Mouse (Mus musculus): ENCODE data around the gene Slc6a16. TPM values are rescaled to one million over a fixed set of nuclear protein-coding genes. Genes with fewer than 3 reads are reported as not detected.
"Not testable (repeated sequence)": the region's sequence is repeated elsewhere in the genome, so short reads cannot be mapped to it uniquely, and the experiment has no call there.

The Slc6a16 gene
- polyA plus RNA-seq, 1 experiment from 2014 or later = 0.09 TPM

GRCm38 (mm10) chr7:45235656-45236180 is 5.2 kb upstream of the Slc6a16 start:
- WGBS = 30% methylated on average over 17 of the region's 17 CpGs
- 0 out of 2 replicates have a peak overlapping the region, but pooled peaks have one; percentile 8 for H3K4me3 ChIP-seq (ENCODE audit: low read depth, low read length)

GRCm38 (mm10) chr7:45237747-45238699 is 2.9 kb upstream of the Slc6a16 start:
- Histone ChIP-seq H3K9ac (ENCODE audit: low read length) (no peak overlapping the region), H3K4me3 (ENCODE audit: low read depth, low read length) (no peak overlapping the region), H3K9me3 (replicated peaks; ENCODE audit: control insufficient read depth, low read length) (no peaks in the 10 kb centered on the region), H3K4me1 (ENCODE audit: control insufficient read depth, insufficient read depth, low read length) (peaks cover 22% of the 10 kb centered on the region), H3K36me3 (ENCODE audit: control insufficient read depth, insufficient read depth, low read length) (peaks cover 5% of the 10 kb centered on the region), H3K27ac (ENCODE audit: low read depth, low read length) (no peak overlapping the region), H3K4me2 (ENCODE audit: low read length) (no peak overlapping the region), H3K27me3 (replicated peaks; ENCODE audit: control insufficient read depth, insufficient read depth, low read length) (0 out of 2 replicates have a peak, but pooled peaks cover 12% of the 10 kb centered on the region)
- DNase-seq (ENCODE audit: low spot score) (no peak), ATAC-seq (no peak)
- WGBS = 75% methylated on average over 17 of the region's 17 CpGs

More at GRCm38 (mm10) chr7:45235656-45236180, 5.2 kb upstream of the Slc6a16 start:
- 0 out of 2 replicates have a peak overlapping the region, but pooled peaks have one; percentile 36 for H3K9ac ChIP-seq (ENCODE audit: low read length)
- H3K27ac ChIP-seq (ENCODE audit: low read depth, low read length) = 0 out of 2 replicates have a peak overlapping the region, but pooled peaks have one; percentile 15
- H3K4me1 ChIP-seq (ENCODE audit: control insufficient read depth, insufficient read depth, low read length) = peaks cover 17% of the 10 kb centered on the region
- no peak for ATAC-seq
- DNase-seq (ENCODE audit: low spot score) = no peak
- 0 out of 2 replicates have a peak, but pooled peaks cover 12% of the 10 kb centered on the region for H3K27me3 ChIP-seq (replicated peaks; ENCODE audit: control insufficient read depth, insufficient read depth, low read length)
- H3K4me2 ChIP-seq (ENCODE audit: low read length) = peak overlapping the region; percentile 31
- H3K36me3 ChIP-seq (ENCODE audit: control insufficient read depth, insufficient read depth, low read length) = peaks cover 27% of the 10 kb centered on the region
- H3K9me3 ChIP-seq (replicated peaks; ENCODE audit: control insufficient read depth, low read length) = no peaks in the 10 kb centered on the region

GRCm38 (mm10) chr7:45238723-45239496 is 2.0 kb upstream of the Slc6a16 start, which contains the start of gene Cd37:
Gene Cd37, minus strand, starts transcription at chr7:45239115.
- H3K27ac ChIP-seq (ENCODE audit: low read depth, low read length) = no peak within 1 kb of the TSS
- DNase-seq (ENCODE audit: low spot score) = no peak
- peaks cover 3% of the 10 kb centered on the region; the same call in 1 of the 2 replicates for H3K36me3 ChIP-seq (ENCODE audit: control insufficient read depth, insufficient read depth, low read length)
- peaks cover 20% of the 10 kb centered on the region for H3K4me1 ChIP-seq (ENCODE audit: control insufficient read depth, insufficient read depth, low read length)
- no peaks in the 10 kb centered on the region for H3K9me3 ChIP-seq (replicated peaks; ENCODE audit: control insufficient read depth, low read length)
- 42% methylated on average over 20 of the region's 20 CpGs for WGBS
- H3K4me3 ChIP-seq (ENCODE audit: low read depth, low read length) = no peak within 1 kb of the TSS
- 0 out of 2 replicates have a peak, but pooled peaks cover 12% of the 10 kb centered on the region for H3K27me3 ChIP-seq (replicated peaks; ENCODE audit: control insufficient read depth, insufficient read depth, low read length)
- no peak for ATAC-seq
- no peak within 1 kb of the TSS for H3K9ac ChIP-seq (ENCODE audit: low read length)
- H3K4me2 ChIP-seq (ENCODE audit: low read length) = no peak within 1 kb of the TSS

- H3K4me3 ChIP-seq (ENCODE audit: low read depth, low read length) = no peak overlapping the region
- 64% methylated on average over 7 of the region's 7 CpGs for WGBS
- ATAC-seq = no peak
- no peaks in the 10 kb centered on the region for H3K9me3 ChIP-seq (replicated peaks; ENCODE audit: control insufficient read depth, low read length)
- no peak overlapping the region for H3K4me2 ChIP-seq (ENCODE audit: low read length)
- H3K27ac ChIP-seq (ENCODE audit: low read depth, low read length) = no peak overlapping the region
- no peaks in the 10 kb centered on the region for H3K36me3 ChIP-seq (ENCODE audit: control insufficient read depth, insufficient read depth, low read length)
- DNase-seq (ENCODE audit: low spot score) = no peak
- H3K4me1 ChIP-seq (ENCODE audit: control insufficient read depth, insufficient read depth, low read length) = peaks cover 9% of the 10 kb centered on the region
- no peak overlapping the region for H3K9ac ChIP-seq (ENCODE audit: low read length)
- H3K27me3 ChIP-seq (replicated peaks; ENCODE audit: control insufficient read depth, insufficient read depth, low read length) = 0 out of 2 replicates have a peak, but pooled peaks cover 12% of the 10 kb centered on the region
Measured at GRCm38 (mm10) chr7:45240109-45240508, 776 bp upstream of the Slc6a16 start.

GRCm38 (mm10) chr7:45241389-45241749 is 484 bp downstream of the Slc6a16 start:
- H3K27me3 ChIP-seq (replicated peaks; ENCODE audit: control insufficient read depth, insufficient read depth, low read length) = 0 out of 2 replicates have a peak, but pooled peaks cover 12% of the 10 kb centered on the region
- no peak for DNase-seq (ENCODE audit: low spot score)
- no peak overlapping the region for H3K27ac ChIP-seq (ENCODE audit: low read depth, low read length)
- 81% methylated on average over 6 of the region's 6 CpGs for WGBS
- no peaks in the 10 kb centered on the region for H3K9me3 ChIP-seq (replicated peaks; ENCODE audit: control insufficient read depth, low read length)
- peak overlapping the region; percentile 58; the same call in 1 of the 2 replicates for H3K9ac ChIP-seq (ENCODE audit: low read length)
- ATAC-seq = no peak
- H3K4me2 ChIP-seq (ENCODE audit: low read length) = peak overlapping the region; percentile 66
- H3K4me3 ChIP-seq (ENCODE audit: low read depth, low read length) = 0 out of 2 replicates have a peak overlapping the region, but pooled peaks have one; percentile 32
- H3K4me1 ChIP-seq (ENCODE audit: control insufficient read depth, insufficient read depth, low read length) = peaks cover 6% of the 10 kb centered on the region
- no peaks in the 10 kb centered on the region for H3K36me3 ChIP-seq (ENCODE audit: control insufficient read depth, insufficient read depth, low read length)

GRCm38 (mm10) chr7:45247666-45248065 is 6.8 kb downstream of the Slc6a16 start:
- no peak for ATAC-seq
- no peak for DNase-seq (ENCODE audit: low spot score)
- H3K27me3 ChIP-seq (replicated peaks; ENCODE audit: control insufficient read depth, insufficient read depth, low read length) = no peaks in the 10 kb centered on the region
- WGBS = 38% methylated on average over 3 of the region's 3 CpGs
- no peaks in the 10 kb centered on the region for H3K36me3 ChIP-seq (ENCODE audit: control insufficient read depth, insufficient read depth, low read length)
- no peaks in the 10 kb centered on the region for H3K4me1 ChIP-seq (ENCODE audit: control insufficient read depth, insufficient read depth, low read length)
- no peak overlapping the region for H3K4me2 ChIP-seq (ENCODE audit: low read length)
- no peaks in the 10 kb centered on the region for H3K9me3 ChIP-seq (replicated peaks; ENCODE audit: control insufficient read depth, low read length)
- no peak overlapping the region for H3K4me3 ChIP-seq (ENCODE audit: low read depth, low read length)
- no peak overlapping the region for H3K9ac ChIP-seq (ENCODE audit: low read length)
- no peak overlapping the region for H3K27ac ChIP-seq (ENCODE audit: low read depth, low read length)

- no peak for ATAC-seq
- Histone ChIP-seq H3K4me2 (ENCODE audit: low read length) (no peak overlapping the region), H3K4me1 (ENCODE audit: control insufficient read depth, insufficient read depth, low read length) (no peaks in the 10 kb centered on the region), H3K36me3 (ENCODE audit: control insufficient read depth, insufficient read depth, low read length) (no peaks in the 10 kb centered on the region), H3K9ac (ENCODE audit: low read length) (no peak overlapping the region), H3K27me3 (replicated peaks; ENCODE audit: control insufficient read depth, insufficient read depth, low read length) (no peaks in the 10 kb centered on the region), H3K4me3 (ENCODE audit: low read depth, low read length) (no peak overlapping the region), H3K27ac (ENCODE audit: low read depth, low read length) (no peak overlapping the region), H3K9me3 (replicated peaks; ENCODE audit: control insufficient read depth, low read length) (no peaks in the 10 kb centered on the region)
- WGBS = 96% methylated on average over 8 of the region's 8 CpGs
- DNase-seq (ENCODE audit: low spot score) = no peak
Measured at GRCm38 (mm10) chr7:45253806-45254205, 12.9 kb downstream of the Slc6a16 start.

- H3K9me3 ChIP-seq (replicated peaks; ENCODE audit: control insufficient read depth, low read length); H3K4me1 ChIP-seq (ENCODE audit: control insufficient read depth, insufficient read depth, low read length); ATAC-seq; H3K36me3 ChIP-seq (ENCODE audit: control insufficient read depth, insufficient read depth, low read length); DNase-seq (ENCODE audit: low spot score); H3K27me3 ChIP-seq (replicated peaks; ENCODE audit: control insufficient read depth, insufficient read depth, low read length); H3K4me2 ChIP-seq (ENCODE audit: low read length); H3K4me3 ChIP-seq (ENCODE audit: low read depth, low read length); H3K9ac ChIP-seq (ENCODE audit: low read length); H3K27ac ChIP-seq (ENCODE audit: low read depth, low read length): not testable (repeated sequence)
- WGBS = 84% methylated on average over 5 of the region's 7 CpGs
Measured at GRCm38 (mm10) chr7:45255822-45256221, 14.9 kb downstream of the Slc6a16 start.
